Comparison of ENCODE assay signal across 11 mouse cellular contexts in the genomic region with DNA sequence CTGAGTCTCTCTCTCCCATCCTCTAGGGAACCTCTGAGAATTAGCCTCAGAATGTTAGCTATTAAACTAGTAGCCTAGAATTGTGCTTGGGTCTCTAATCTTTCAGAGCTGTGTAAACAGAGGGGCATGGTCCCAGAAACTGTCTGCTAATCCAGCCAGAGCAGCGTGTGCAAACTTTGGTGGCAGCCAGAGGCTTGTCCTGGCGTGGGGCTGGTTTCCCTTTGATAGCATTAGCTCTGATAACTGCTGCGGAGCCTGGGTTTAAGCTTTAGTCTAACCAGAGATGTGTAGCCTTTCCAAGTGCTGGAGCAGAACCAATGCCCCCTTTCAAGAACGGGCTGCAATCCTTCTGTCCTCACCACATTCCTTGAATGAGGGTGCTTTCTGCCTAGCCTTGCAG. TPM values are rescaled to one million over a fixed set of nuclear protein-coding genes. Genes with fewer than 3 reads are reported as not detected.
DNase-seq lines count a peak whose midpoint lies in the region; ATAC-seq lines count a peak whose summit lies in the region.
"Had no signal": no experiment of that assay in that cellular context is flagged by ENCODE, and none has a peak within 500 bp of the region (broad histone marks: within the 10 kb centered on the region; RNA-seq: fewer than 3 reads in every experiment).

No protein-coding gene starts in this region.

- H3K27me3 ChIP-seq in lung, embryonic 16.5 days (ENCODE audit: control insufficient read depth, insufficient read depth, low read depth, low read length): no peaks in the 10 kb centered on the region; the same call in 1 of the 2 replicates
- H3K27me3 ChIP-seq in limb, embryonic 10.5 days (ENCODE audit: low read depth, poor library complexity, severe bottlenecking): no peaks in the 10 kb centered on the region
- no peaks in the 10 kb centered on the region for H3K27me3 ChIP-seq in stomach, embryonic 15.5 days (replicated peaks)

- peak; percentile 68 for DNase-seq in embryo, embryonic 10 days (ENCODE audit: low spot score)
- no peak for DNase-seq in embryo, embryonic 10.5 days (ENCODE audit: low spot score)
- DNase-seq in lung, postnatal 14 days: no peak
- DNase-seq in limb, embryonic 10.5 days (ENCODE audit: low spot score): no peak
- DNase-seq in layer of hippocampus, adult 9-11 months: no peak
- DNase-seq in right cerebral cortex, postnatal 10 days (ENCODE audit: low spot score in 2 of 2): no peak
- DNase-seq: kidney, adult 2 months; layer of hippocampus, postnatal 36 days; thymus, adult 2 months had no signal

- no peaks in the 10 kb centered on the region for H3K9me3 ChIP-seq in lung, embryonic 16.5 days (ENCODE audit: control insufficient read depth, low read length)
- no peaks in the 10 kb centered on the region for H3K9me3 ChIP-seq in limb, embryonic 10.5 days (replicated peaks)
- no peaks in the 10 kb centered on the region for H3K9me3 ChIP-seq in stomach, embryonic 15.5 days

- H3K4me2 ChIP-seq in lung, embryonic 16.5 days (ENCODE audit: low read depth, low read length): no peak overlapping the region
- no peak overlapping the region for H3K4me2 ChIP-seq in stomach, embryonic 15.5 days

- no peak overlapping the region for H3K27ac ChIP-seq in lung, embryonic 16.5 days (ENCODE audit: low read length)
- peak overlapping the region; percentile 79 for H3K27ac ChIP-seq in limb, embryonic 10.5 days
- H3K27ac ChIP-seq in stomach, embryonic 15.5 days: no peak overlapping the region

- no peaks in the 10 kb centered on the region for H3K36me3 ChIP-seq in lung, embryonic 16.5 days (ENCODE audit: control insufficient read depth, insufficient read depth, low read length)
- H3K36me3 ChIP-seq in limb, embryonic 10.5 days: peaks cover 41% of the 10 kb centered on the region
- no peaks in the 10 kb centered on the region for H3K36me3 ChIP-seq in stomach, embryonic 15.5 days

- H3K4me3 ChIP-seq in lung, embryonic 16.5 days (ENCODE audit: low read length): no peak overlapping the region
- H3K4me3 ChIP-seq in limb, embryonic 10.5 days: peak overlapping the region; percentile 14
- H3K4me3 ChIP-seq in stomach, embryonic 15.5 days (replicated peaks): no peak overlapping the region

- no peak overlapping the region for H3K9ac ChIP-seq in lung, embryonic 16.5 days (ENCODE audit: low read length)
- no peak overlapping the region for H3K9ac ChIP-seq in stomach, embryonic 15.5 days

- H3K4me1 ChIP-seq in lung, embryonic 16.5 days (replicated peaks; ENCODE audit: control insufficient read depth, insufficient read depth, low read length): 0 out of 2 replicates have a peak, but pooled peaks cover 2% of the 10 kb centered on the region
- H3K4me1 ChIP-seq in limb, embryonic 10.5 days: peaks cover 40% of the 10 kb centered on the region
- no peaks in the 10 kb centered on the region for H3K4me1 ChIP-seq in stomach, embryonic 15.5 days

- peak; percentile 78 for ATAC-seq in lung, embryonic 16.5 days (ENCODE audit: low read depth)
- ATAC-seq in stomach, embryonic 15.5 days (ENCODE audit: insufficient read depth, low FRiP score, low read depth): peak; percentile 86

- 12% methylated on average over 4 of the region's 4 CpGs for WGBS in lung, embryonic 16.5 days
- WGBS in limb, embryonic 10.5 days: 17% methylated on average over 4 of the region's 4 CpGs
- WGBS in stomach, embryonic 15.5 days: 17% methylated on average over 4 of the region's 4 CpGs

RNA-seq across cellular contexts. Expression of a gene that starts 11.8 kb away (rescaled TPM):
- 5.7 and 6.7 TPM in 2 replicates for polyA plus RNA-seq in lung, embryonic 16.5 days (2015; fragmentation: Nextera tagmentation; extraction: Ambion mirVana)
- 371 and 448 TPM in 2 replicates for polyA plus RNA-seq in limb, embryonic 10.5 days (2016; fragmentation: Nextera tagmentation; extraction: Ambion mirVana)
- 12.4 and 15.9 TPM in 2 replicates for polyA plus RNA-seq in stomach, embryonic 15.5 days (2015; fragmentation: Nextera tagmentation; extraction: Ambion mirVana)

Comparison
In these comparisons a context has a peak if more than half of its experiments do, and no peak if none do; other contexts are left out.
1. RNA of a gene that starts 11.8 kb away (polyA plus RNA-seq): 371 to 448 TPM in limb, embryonic 10.5 days; 12.4 to 15.9 TPM in stomach, embryonic 15.5 days and 5.7 to 6.7 TPM in lung, embryonic 16.5 days; every median in the first group is over 10 times any median in the second.